Mouse (Mus musculus) forebrain, embryonic 13.5 days (tissue): ENCODE results near the gene Ldlr. TPM values are rescaled to one million over a fixed set of nuclear protein-coding genes. Genes with fewer than 3 reads are reported as not detected.

Source experiments
- ATAC-seq: fragments of 200-750 bp; cut with Nextera tagmentation; 2 replicates; pipeline ENCODE4 v1.8.0; 2017
- H3K27ac ChIP-seq: fragments of 300-500 bp; sonication (generic); 2 replicates; pipeline ENCODE4 v1.5.1; 2015; ENCODE audit warnings: inconsistent platforms, mild to moderate bottlenecking, moderate library complexity
- H3K27me3 ChIP-seq: fragments of 300-500 bp; sonication (generic); 2 replicates; pipeline ENCODE4 v1.6.1; 2015; ENCODE audit warnings: mild to moderate bottlenecking, inconsistent platforms
- H3K36me3 ChIP-seq: fragments of 300-500 bp; sonication (generic); 2 replicates; pipeline ENCODE4 v1.6.1; 2015; ENCODE audit warnings: mild to moderate bottlenecking, inconsistent platforms; ENCODE audit not compliant: poor library complexity, severe bottlenecking
- H3K4me1 ChIP-seq: fragments of 300-500 bp; sonication (generic); 2 replicates; pipeline ENCODE4 v1.6.1; 2015; ENCODE audit warnings: inconsistent platforms
- H3K4me2 ChIP-seq: fragments of 300-500 bp; sonication (generic); 2 replicates; pipeline ENCODE4 v1.6.1; 2015; ENCODE audit warnings: inconsistent platforms, mild to moderate bottlenecking, moderate library complexity
- H3K4me3 ChIP-seq: fragments of 300-500 bp; sonication (generic); 2 replicates; pipeline ENCODE4 v1.5.1; 2015; ENCODE audit warnings: mild to moderate bottlenecking, inconsistent platforms
- H3K9ac ChIP-seq: fragments of 300-500 bp; sonication (generic); 2 replicates; pipeline ENCODE4 v1.6.1; 2015; ENCODE audit warnings: mild to moderate bottlenecking, inconsistent platforms
- H3K9me3 ChIP-seq: fragments of 300-500 bp; sonication (generic); replicated peaks from 2 replicates; pipeline ENCODE4 v1.6.1; 2016; ENCODE audit warnings: inconsistent platforms
- WGBS: fragments of 180-500 bp; shearing (Covaris S2); methylation state at CpG from one replicate; pipeline ENCODE4 v1.1.7; 2015; 5-methylcytosine and 5-hydroxymethylcytosine counted together
- polyA plus RNA-seq: library from polyadenylated mRNA; unstranded; fragments of >200 nt; fragmentation: Nextera tagmentation; extraction: Ambion mirVana; gene quantifications from 2 replicates; pipeline ENCODE4 v1.2.1, GENCODE M21; 2015

Ldlr gene
- 21.2 and 26.3 TPM in 2 replicates for polyA plus RNA-seq

GRCm38 (mm10) chr9:21723377-21724146, at the start of gene Ldlr:
Ldlr (plus strand) TSS chr9:21723483.
- WGBS, result under 1% methylated on average over 47 of the region's 47 CpGs
- Histone ChIP-seq H3K36me3 (peaks cover 16% of the 10 kb centered on the region; the same call in 1 of the 2 replicates), H3K4me1 (peaks cover 31% of the 10 kb centered on the region), H3K27ac (peak within 1 kb of the TSS; percentile 94), H3K4me3 (peak within 1 kb of the TSS; percentile 70), H3K4me2 (peak within 1 kb of the TSS; percentile 80), H3K27me3 (no peaks in the 10 kb centered on the region), H3K9ac (peak within 1 kb of the TSS; percentile 81), H3K9me3 (no peaks in the 10 kb centered on the region)
- peak; percentile 84 for ATAC-seq

- H3K4me2 ChIP-seq, result no peak overlapping the region
- H3K27ac ChIP-seq, result no peak overlapping the region
- H3K9me3 ChIP-seq, result no peaks in the 10 kb centered on the region
- H3K4me1 ChIP-seq, result no peaks in the 10 kb centered on the region
- H3K4me3 ChIP-seq, result no peak overlapping the region
- no peak for ATAC-seq
- peaks cover 96% of the 10 kb centered on the region for H3K36me3 ChIP-seq
- 97% methylated on average over 17 of the region's 17 CpGs for WGBS
- H3K27me3 ChIP-seq, result no peaks in the 10 kb centered on the region
- H3K9ac ChIP-seq, result no peak overlapping the region
Observed at GRCm38 (mm10) chr9:21677706-21678105, 45.6 kb upstream of the Ldlr start.

GRCm38 (mm10) chr9:21680448-21680847, 42.8 kb upstream of the Ldlr start:
- Histone ChIP-seq H3K4me3 (no peak overlapping the region), H3K4me2 (no peak overlapping the region), H3K36me3 (peaks cover 96% of the 10 kb centered on the region), H3K9me3 (no peaks in the 10 kb centered on the region), H3K4me1 (no peaks in the 10 kb centered on the region), H3K27me3 (no peaks in the 10 kb centered on the region), H3K9ac (no peak overlapping the region), H3K27ac (no peak overlapping the region)
- WGBS, result 90% methylated on average over 4 of the region's 4 CpGs
- ATAC-seq, result no peak

GRCm38 (mm10) chr9:21682827-21683226, 40.5 kb upstream of the Ldlr start:
- H3K36me3 ChIP-seq, result peaks cover 96% of the 10 kb centered on the region
- H3K4me1 ChIP-seq, result no peaks in the 10 kb centered on the region
- no peak overlapping the region for H3K4me3 ChIP-seq
- H3K4me2 ChIP-seq, result no peak overlapping the region
- WGBS, result 87% methylated on average over 4 of the region's 4 CpGs
- H3K27me3 ChIP-seq, result no peaks in the 10 kb centered on the region
- H3K27ac ChIP-seq, result no peak overlapping the region
- no peak for ATAC-seq
- no peak overlapping the region for H3K9ac ChIP-seq
- H3K9me3 ChIP-seq, result no peaks in the 10 kb centered on the region

DNA sequence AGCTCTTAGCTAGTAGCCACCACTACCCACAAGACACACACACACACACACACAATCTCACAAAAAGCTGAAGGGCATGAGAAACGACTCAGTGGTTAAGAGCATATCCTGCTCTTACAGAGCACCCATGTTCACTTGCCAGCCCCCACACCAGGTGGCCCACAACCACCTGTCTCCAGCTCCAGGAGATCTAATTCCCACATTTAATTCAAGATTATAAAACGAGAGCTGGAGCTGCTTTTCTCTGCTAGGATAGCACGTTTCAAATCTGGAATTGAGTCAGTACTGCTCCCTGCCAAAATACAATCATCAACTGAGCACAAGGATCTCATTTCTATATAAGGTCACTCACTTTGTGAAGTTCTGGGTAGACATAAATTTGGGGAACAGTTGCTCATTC, 39.4 kb upstream of the Ldlr start:
- no peaks in the 10 kb centered on the region for H3K9me3 ChIP-seq
- no peaks in the 10 kb centered on the region for H3K27me3 ChIP-seq
- no peak for ATAC-seq
- H3K27ac ChIP-seq, result no peak overlapping the region
- WGBS, result 96% methylated on average over 3 of the region's 3 CpGs
- no peak overlapping the region for H3K9ac ChIP-seq
- no peak overlapping the region for H3K4me2 ChIP-seq
- peaks cover 96% of the 10 kb centered on the region for H3K36me3 ChIP-seq
- H3K4me3 ChIP-seq, result no peak overlapping the region
- no peaks in the 10 kb centered on the region for H3K4me1 ChIP-seq

- Histone ChIP-seq H3K36me3 (peaks cover 96% of the 10 kb centered on the region), H3K27ac (no peak overlapping the region)
- no peak for ATAC-seq
Observed at GRCm38 (mm10) chr9:21688554-21688953, 34.7 kb upstream of the Ldlr start.

GRCm38 (mm10) chr9:21690031-21690430, 33.3 kb upstream of the Ldlr start:
- WGBS, result 90% methylated on average over 3 of the region's 3 CpGs
- no peak overlapping the region for H3K4me2 ChIP-seq
- no peaks in the 10 kb centered on the region for H3K4me1 ChIP-seq
- H3K9me3 ChIP-seq, result no peaks in the 10 kb centered on the region
- no peak for ATAC-seq
- no peak overlapping the region for H3K27ac ChIP-seq
- peaks cover 96% of the 10 kb centered on the region for H3K36me3 ChIP-seq
- no peaks in the 10 kb centered on the region for H3K27me3 ChIP-seq
- H3K4me3 ChIP-seq, result no peak overlapping the region
- H3K9ac ChIP-seq, result no peak overlapping the region

More at GRCm38 (mm10) chr9:21688554-21688953, 34.7 kb upstream of the Ldlr start:
- H3K9ac ChIP-seq, result no peak overlapping the region
- no peak overlapping the region for H3K4me2 ChIP-seq
- H3K4me3 ChIP-seq, result no peak overlapping the region
- H3K9me3 ChIP-seq, result no peaks in the 10 kb centered on the region
- no peaks in the 10 kb centered on the region for H3K4me1 ChIP-seq
- WGBS, result 93% methylated on average over 7 of the region's 7 CpGs
- no peaks in the 10 kb centered on the region for H3K27me3 ChIP-seq

DNA sequence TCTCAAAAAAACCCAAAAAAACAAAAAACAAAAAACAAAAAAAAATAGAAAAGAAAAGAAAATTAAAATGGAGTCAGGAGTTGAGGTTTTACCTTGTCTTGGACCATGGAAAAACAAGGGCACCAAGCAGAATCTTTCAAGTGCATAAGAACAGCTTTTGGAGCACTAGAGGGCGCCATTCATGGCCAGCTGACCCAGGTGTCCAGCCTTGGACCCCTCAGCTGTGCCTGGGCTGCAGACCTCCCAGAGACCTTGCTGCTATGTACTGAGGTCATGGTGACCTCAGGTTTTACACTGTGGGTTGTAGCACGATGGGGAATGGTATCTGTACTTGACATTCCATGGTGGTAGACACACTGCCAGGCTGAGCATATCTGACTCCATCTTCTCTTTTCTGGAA, 31.4 kb upstream of the Ldlr start:
- no peak overlapping the region for H3K4me2 ChIP-seq
- H3K27ac ChIP-seq, result no peak overlapping the region
- H3K9ac ChIP-seq, result no peak overlapping the region
- no peaks in the 10 kb centered on the region for H3K9me3 ChIP-seq
- H3K4me3 ChIP-seq, result no peak overlapping the region
- ATAC-seq, result no peak
- no peaks in the 10 kb centered on the region for H3K4me1 ChIP-seq
- 50% methylated on average over 2 of the region's 2 CpGs for WGBS
- H3K36me3 ChIP-seq, result peaks cover 95% of the 10 kb centered on the region
- no peaks in the 10 kb centered on the region for H3K27me3 ChIP-seq

- Histone ChIP-seq H3K27ac (no peak overlapping the region), H3K4me2 (no peak overlapping the region), H3K27me3 (no peaks in the 10 kb centered on the region), H3K9ac (no peak overlapping the region), H3K36me3 (peaks cover 95% of the 10 kb centered on the region), H3K4me1 (no peaks in the 10 kb centered on the region), H3K4me3 (no peak overlapping the region), H3K9me3 (no peaks in the 10 kb centered on the region)
- no peak for ATAC-seq
- WGBS, result 99% methylated on average over 4 of the region's 4 CpGs
Observed at GRCm38 (mm10) chr9:21692491-21692890, 30.8 kb upstream of the Ldlr start.

GRCm38 (mm10) chr9:21694071-21694470, 29.2 kb upstream of the Ldlr start:
- H3K27ac ChIP-seq, result no peak overlapping the region
- ATAC-seq, result no peak
- H3K4me2 ChIP-seq, result no peak overlapping the region
- no peaks in the 10 kb centered on the region for H3K9me3 ChIP-seq
- no peak overlapping the region for H3K9ac ChIP-seq
- no peaks in the 10 kb centered on the region for H3K27me3 ChIP-seq
- H3K4me1 ChIP-seq, result no peaks in the 10 kb centered on the region
- H3K4me3 ChIP-seq, result no peak overlapping the region
- peaks cover 91% of the 10 kb centered on the region for H3K36me3 ChIP-seq

DNA sequence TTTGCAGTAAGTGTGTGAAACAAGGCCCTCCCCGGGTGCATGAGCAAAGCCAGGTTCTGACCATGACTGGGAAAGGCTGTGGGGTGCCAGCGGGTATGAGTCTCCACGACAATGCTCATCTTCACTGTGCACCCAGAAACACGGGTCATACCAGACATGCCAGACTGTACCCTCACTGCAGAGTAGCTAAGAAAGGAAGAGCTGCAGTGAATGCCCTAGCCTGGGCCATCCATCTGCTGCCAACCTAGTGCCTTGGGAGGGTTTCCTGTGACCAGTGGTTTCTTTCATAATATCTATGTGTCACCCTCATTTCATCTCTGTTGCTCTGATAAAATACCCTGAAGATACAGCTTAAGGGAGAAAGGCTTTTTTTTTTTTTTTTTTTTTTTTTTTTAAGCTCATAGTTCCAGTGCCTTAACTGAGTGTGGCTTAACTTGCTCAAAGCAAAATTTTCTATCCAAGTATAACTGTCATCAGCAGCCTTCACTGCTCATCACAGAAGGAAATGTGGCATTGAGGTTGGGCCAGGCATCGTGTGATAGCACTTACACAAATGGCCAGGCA, 28.0 kb upstream of the Ldlr start:
- no peaks in the 10 kb centered on the region for H3K4me1 ChIP-seq
- ATAC-seq, result no peak
- H3K4me2 ChIP-seq, result no peak overlapping the region
- peaks cover 91% of the 10 kb centered on the region for H3K36me3 ChIP-seq
- WGBS, result 97% methylated on average over 5 of the region's 5 CpGs
- H3K9ac ChIP-seq, result no peak overlapping the region
- no peak overlapping the region for H3K4me3 ChIP-seq
- H3K9me3 ChIP-seq, result no peaks in the 10 kb centered on the region
- no peak overlapping the region for H3K27ac ChIP-seq
- no peaks in the 10 kb centered on the region for H3K27me3 ChIP-seq

DNA sequence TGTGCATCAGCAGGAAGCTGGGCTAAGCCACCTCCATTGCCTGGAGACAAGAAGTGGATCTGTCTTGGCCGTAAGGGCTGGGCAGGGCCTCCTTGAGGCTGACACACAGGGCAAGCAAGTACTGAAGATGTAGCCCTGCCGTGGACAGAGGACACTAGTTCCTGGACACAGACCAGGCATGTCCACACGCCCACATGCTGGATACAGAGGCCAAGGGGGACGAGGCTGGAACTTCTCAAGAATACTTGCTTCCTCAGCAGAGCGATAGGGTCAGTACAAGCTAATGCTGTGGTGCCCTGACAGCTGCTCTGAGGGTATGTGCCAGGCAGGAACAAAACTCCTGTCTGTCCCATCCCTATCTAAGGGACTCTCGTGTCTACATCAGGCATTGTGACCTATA, 26.2 kb upstream of the Ldlr start:
- Histone ChIP-seq H3K4me1 (no peaks in the 10 kb centered on the region), H3K36me3 (peaks cover 95% of the 10 kb centered on the region), H3K4me2 (no peak overlapping the region), H3K4me3 (no peak overlapping the region), H3K27me3 (no peaks in the 10 kb centered on the region), H3K9me3 (no peaks in the 10 kb centered on the region), H3K9ac (no peak overlapping the region), H3K27ac (no peak overlapping the region)
- ATAC-seq, result 0 out of 2 replicates have a peak, but pooled peaks have one; percentile 13
- 95% methylated on average over 6 of the region's 6 CpGs for WGBS
